Mouse (Mus musculus): ENCODE results near the gene Atp6v1a. TPM values are rescaled to one million over a fixed set of nuclear protein-coding genes. Genes with fewer than 3 reads are reported as not detected.

Gene Atp6v1a
- 100 to 1,000 TPM; 144 to 168 (median 155) TPM for total RNA-seq (2022)

- peak; percentile 79 for DNase-seq
These were observed at the start of gene Atp6v1a, which contains the start of gene Naa50 for GRCm38 (mm10) chr16:44139536-44140185. Atp6v1a (minus strand) TSS chr16:44139705. Naa50 (plus strand) TSS chr16:44139830.

GRCm38 (mm10) chr16:44188766-44189165, 49.3 kb upstream of the Atp6v1a start:
- DNase-seq: no peak

GRCm38 (mm10) chr16:44187172-44187571, 47.7 kb upstream of the Atp6v1a start:
- DNase-seq: no peak

GRCm38 (mm10) chr16:44184769-44185168, 45.3 kb upstream of the Atp6v1a start:
- DNase-seq: no peak

- no peak for DNase-seq
These were observed 43.1 kb upstream of the Atp6v1a start for GRCm38 (mm10) chr16:44182597-44182996.

- no peak for DNase-seq
These were observed 39.0 kb upstream of the Atp6v1a start for GRCm38 (mm10) chr16:44178555-44178954.

GRCm38 (mm10) chr16:44176511-44176910, 37.0 kb upstream of the Atp6v1a start:
- DNase-seq: no peak

DNA sequence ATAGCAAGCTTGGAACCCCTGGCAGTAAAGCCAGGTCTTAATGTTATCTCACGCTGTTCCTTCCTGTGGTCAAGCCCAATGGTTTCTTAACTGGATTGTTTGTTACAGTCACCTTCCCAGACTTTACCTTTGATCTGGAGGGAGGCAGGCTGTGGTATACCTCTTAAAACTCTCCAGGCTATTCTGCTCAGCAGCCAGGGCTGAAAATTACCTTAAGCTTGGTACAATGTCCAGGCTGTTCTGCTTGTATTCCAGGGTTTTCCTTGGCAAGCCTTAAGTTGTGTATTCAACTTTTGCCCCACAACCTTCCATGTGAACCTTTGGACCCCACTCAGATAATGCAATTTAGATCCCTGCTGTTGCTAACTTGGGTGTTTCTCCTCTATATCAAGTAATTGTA, 35.5 kb upstream of the Atp6v1a start:
- DNase-seq: no peak

DNA sequence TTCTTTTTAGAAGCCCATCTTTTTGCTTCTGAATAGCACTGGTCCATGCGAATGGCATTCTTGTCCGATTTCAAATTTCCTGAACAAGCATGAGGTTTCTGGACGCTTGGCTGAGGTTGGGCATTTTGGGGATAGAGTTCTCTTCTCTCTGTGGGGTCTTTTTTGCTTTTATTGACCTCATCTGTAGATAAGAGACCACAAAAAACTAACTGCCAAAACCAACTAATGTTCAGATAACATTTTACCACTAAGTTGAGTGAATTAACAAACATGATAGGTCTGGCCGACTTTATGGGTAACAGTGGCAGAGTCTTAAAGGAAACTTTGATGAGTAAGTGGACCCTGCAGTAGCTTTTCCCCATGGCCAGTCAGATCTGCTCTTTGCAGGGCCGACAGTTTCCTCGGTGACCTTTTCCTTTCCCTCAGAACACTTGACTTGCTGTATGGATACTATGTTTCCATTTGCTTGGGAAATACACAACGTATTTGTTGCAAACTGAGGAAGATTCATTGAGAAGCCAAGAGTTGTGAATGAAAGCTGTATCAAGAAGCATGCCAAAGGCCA, 34.5 kb upstream of the Atp6v1a start:
- no peak for DNase-seq

DNA sequence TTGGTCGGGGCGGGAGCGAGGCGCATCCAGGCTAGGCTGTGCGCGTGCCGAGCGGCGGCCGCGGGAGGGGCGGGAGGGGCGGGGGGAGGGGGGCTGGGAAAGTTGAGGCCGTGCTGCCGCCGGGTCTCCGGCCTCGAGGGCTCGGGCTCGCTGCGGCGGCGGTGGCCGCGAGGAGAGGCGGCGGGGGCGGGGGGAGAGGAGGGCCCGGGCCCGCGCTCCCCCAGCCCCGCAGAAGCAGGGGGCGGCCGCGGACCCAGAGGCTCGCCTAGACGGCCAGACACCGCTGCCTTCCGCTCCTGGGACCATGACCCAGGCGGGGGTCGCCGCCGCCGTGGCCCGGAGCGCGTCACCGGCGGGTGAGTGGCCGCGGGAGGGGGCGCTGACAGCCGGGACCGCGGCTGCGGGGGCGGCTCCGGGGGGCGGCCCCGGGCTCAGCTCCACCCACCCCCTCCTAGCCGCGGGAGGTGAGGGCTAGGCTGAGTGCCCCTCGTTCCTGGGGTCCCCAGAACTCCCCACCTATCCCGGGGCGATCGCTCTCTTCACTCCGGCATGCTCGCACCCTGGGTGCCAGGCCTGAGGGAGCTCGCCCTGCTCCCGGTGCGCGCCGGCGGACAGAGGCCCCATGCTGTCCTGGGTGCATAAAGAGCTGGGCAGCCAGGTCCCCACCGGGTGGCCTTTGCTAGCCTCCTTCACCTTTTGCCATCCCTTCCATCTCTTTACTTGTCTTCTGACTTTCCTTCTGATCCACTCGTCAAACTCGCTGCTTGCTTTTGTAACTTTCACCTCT, 33.8 kb upstream of the Atp6v1a start, which contains the start of gene Usf3:
Usf3 (plus strand) TSS at position 92 of the 787 bp plus-strand sequence.
- peak; percentile 41 for DNase-seq

GRCm38 (mm10) chr16:44172297-44173154, 33.0 kb upstream of the Atp6v1a start:
- DNase-seq: peak; percentile 99

DNA sequence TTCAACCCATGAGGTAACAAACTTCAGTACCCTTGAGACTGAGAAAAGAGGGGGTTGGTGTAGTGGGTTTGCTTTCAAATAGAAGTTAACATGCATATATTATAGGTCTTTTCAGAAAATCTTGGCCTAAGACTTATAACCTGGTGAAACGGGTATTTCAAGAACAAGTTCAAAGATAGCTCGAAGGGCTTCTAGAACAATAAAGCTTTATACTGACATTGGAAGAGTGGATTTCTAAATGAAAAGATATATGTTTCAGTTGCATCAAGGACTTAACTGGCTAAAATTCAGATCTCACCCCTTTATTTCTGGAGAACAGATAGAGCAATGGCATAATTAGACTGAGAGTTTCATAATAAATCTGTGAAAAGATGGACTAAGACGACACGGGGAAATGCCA, 29.5 kb upstream of the Atp6v1a start:
- no peak for DNase-seq

DNA sequence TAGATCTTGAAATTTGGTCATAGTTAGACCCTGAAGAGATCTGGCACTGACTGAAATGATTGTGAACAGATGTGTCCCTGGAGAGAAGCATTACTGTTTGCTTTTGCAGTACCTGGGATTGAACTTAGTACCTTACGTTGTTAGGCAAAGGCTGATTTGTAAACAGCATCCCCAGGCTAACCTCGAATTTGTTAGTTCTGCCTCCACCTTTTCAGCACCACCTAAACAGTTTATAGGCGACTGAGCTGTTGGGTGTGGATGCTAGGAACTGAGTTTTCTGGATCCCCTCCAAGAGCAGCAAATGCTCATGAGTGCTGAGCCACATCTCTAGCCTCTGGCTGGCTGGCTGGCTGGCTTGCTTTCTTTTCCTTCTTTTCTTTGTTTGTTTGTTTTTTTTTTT, 25.7 kb upstream of the Atp6v1a start:
- DNase-seq: no peak

DNA sequence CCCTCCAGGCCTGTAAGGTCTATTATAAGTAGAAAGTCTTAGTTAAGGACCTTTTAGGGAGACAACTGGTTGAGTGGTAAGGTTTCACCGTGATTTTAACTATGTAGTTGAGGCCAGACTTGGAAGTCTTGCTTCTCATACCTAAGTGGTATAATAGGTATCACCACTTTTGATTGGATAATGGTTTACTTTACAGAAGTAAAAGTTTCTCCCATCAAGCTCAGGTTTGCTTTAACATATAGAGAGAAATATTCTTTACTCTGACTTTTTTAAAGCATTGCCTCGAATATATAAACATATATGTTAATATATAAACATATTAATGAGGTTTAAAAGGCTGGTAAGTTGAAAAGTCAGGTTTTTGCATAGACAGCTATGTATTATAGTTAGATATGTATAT, 24.3 kb upstream of the Atp6v1a start:
- no peak for DNase-seq

- no peak for DNase-seq
These were observed 19.8 kb upstream of the Atp6v1a start for GRCm38 (mm10) chr16:44159325-44159724.

DNA sequence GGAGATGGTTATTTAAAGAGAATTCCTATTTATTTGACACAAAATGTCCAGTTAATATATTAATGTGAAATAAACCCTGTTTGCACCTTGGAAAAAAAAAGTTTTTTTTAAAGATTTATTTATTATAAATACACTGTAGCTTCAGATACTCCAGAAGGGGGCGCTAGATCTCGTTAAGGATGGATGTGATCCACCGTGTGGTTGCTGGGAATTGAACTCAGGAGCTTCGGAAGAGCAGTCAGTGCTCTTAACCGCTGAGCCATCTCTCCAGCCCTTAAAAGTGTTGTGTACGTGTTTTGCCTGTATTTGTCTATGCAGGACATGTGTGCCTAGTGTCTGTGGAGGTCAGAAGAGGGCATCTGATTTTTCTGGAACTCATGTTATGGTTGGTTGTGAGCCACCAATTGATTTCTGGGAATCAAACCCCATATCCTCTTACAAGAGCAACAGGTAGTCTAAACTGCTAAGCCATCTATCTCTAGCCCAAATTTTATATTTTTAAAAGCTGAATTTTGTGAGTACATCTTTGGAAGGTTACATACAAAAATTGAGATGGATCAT, 15.1 kb upstream of the Atp6v1a start:
- no peak for DNase-seq

DNA sequence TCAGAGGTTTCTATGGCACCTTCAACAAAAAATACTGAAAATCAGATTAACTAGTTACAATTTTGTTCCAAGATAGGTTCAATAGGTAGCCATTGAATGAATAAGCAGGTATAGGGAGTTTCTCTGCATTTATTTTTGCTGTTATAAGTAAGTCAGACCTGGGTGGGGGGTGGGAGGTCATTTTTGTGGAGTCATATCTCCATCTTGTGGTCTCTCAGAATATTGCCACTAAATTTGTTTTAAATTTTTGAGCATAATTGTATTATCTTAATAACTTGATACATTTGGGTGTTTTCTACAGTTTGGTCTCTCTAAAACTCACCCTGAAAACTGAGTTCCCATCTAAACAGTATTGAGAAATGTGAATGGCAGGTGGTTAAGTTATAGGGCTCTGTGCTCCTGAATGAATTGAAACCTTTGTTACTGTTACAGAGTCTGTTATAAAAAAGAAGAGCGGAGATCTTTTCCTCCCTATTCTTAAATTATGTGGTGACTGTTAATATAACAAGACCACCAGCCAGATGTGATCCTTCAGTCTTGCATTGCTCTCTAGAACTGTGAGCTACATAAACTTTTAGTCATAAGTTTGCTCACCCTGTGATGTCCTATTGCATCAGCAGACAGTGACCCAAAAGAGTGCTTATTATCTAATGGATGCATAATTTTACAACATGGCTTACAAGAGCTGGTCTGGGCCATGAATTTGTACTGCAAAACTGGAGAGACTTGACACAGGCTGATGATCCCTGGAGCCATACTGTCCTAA, 9.7 kb upstream of the Atp6v1a start:
- DNase-seq: no peak

DNA sequence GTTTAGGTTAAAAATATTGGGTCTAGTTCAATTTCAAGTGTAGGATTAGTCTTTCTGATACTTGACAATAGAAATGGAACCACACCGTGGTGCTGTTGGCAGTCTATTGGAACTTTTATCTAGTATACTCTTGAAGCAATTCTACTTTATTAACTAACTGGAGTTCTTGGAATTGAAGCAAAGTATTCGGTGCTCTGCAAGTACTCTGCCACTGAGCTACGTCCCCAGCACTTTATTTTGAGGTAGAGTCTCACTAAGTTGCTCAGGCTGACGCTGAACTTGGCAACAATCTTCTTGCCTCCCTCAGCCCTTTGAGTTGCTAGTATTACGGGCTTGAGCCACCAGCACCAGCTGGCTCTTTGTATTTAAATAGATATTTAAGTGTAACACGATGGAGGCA, 2.0 kb upstream of the Atp6v1a start:
- no peak for DNase-seq

DNA sequence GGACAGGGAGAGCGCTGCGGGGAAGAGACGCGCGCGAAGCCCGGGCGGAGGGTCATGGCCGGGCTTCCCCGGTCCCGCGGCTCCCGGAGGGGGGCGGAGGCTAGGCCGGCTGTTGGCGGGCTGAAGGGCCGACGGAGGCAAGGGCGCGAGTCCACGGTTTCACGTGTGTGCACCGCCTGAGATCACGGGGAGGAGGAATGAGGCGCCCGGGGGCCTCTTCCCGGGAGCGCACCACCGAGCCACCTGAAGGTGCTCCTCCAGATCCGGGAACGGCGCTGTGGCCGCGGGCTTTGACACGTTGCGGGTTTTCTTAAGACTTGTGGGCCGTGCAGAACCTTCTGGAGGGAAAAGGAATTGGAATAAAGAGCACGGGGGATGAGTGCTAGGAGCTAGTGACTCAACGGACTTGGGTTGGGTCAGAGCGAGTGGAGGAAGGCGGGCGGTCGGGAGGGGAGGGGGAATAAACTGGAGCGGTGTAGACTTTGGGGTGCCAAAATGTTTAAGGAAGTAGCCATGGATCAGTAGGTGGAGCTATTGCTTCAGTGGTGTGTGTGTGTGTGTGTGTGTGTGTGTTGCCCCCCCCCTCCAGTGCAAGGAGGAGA, 782 bp upstream of the Atp6v1a start:
- DNase-seq: peak; percentile 84

- DNase-seq: peak; percentile 87
These were observed 448 bp downstream of the Atp6v1a start for GRCm38 (mm10) chr16:44138979-44139535.
